Mouse (Mus musculus) spleen, adult 2 months (tissue): ENCODE measurements around the gene Lyst.

ENCODE experiments used
- CTCF ChIP-seq: fragments of 200-500 bp; IDR thresholded peaks from 2 replicates; pipeline ENCODE4 v1.5.1; 2011; ENCODE audit warnings: mild to moderate bottlenecking, inconsistent platforms; ENCODE audit not compliant: insufficient read depth, insufficient read length, insufficient replicate concordance; ENCODE audit errors: extremely low read depth
- POLR2A ChIP-seq: fragments of 200-500 bp; IDR thresholded peaks from 2 replicates; pipeline ENCODE4 v1.6.1; 2011; ENCODE audit warnings: low read depth, low read length, inconsistent platforms

GRCm38 (mm10) chr13:13828125-13828524 lies 237.9 kb downstream of the Lyst start:
- no peak for TF ChIP-seq CTCF
- no peak for TF ChIP-seq POLR2A
